ENCODE assay signal across 25 mouse cellular contexts in genomic region chr11:96912682-96913081, GRCm38 (mm10). TPM values are rescaled to one million over a fixed set of nuclear protein-coding genes. Genes with fewer than 3 reads are reported as not detected.
DNase-seq lines count a peak whose midpoint lies in the region; ATAC-seq and TF ChIP-seq lines count a peak whose summit lies in the region.
"Had no signal": no experiment of that assay in that cellular context is flagged by ENCODE, and none has a peak within 500 bp of the region (broad histone marks: within the 10 kb centered on the region; RNA-seq: fewer than 3 reads in every experiment).

No protein-coding gene starts in this region.

- H3K27ac ChIP-seq in forebrain, embryonic 12.5 days = no peak overlapping the region
- H3K27ac ChIP-seq in forebrain, embryonic 10.5 days = no peak overlapping the region
- H3K27ac ChIP-seq in thymus, adult 2 months (ENCODE audit: control insufficient read depth, insufficient read depth, low read length) = peak overlapping the region; percentile 80
- H3K27ac ChIP-seq in liver, embryonic 11.5 days (ENCODE audit: low read depth, low read length) = no peak overlapping the region
- H3K27ac ChIP-seq in hindbrain, embryonic 14.5 days = no peak overlapping the region
- H3K27ac ChIP-seq: hindbrain, embryonic 15.5 days; kidney, postnatal 0 days; limb, embryonic 15.5 days; neural tube, embryonic 13.5 days had no signal

- peaks cover 37% of the 10 kb centered on the region for H3K4me1 ChIP-seq in forebrain, embryonic 12.5 days
- peaks cover 49% of the 10 kb centered on the region for H3K4me1 ChIP-seq in forebrain, embryonic 10.5 days
- peaks cover 31% of the 10 kb centered on the region for H3K4me1 ChIP-seq in thymus, adult 2 months (replicated peaks; ENCODE audit: control insufficient read depth, insufficient read depth, low read length)
- H3K4me1 ChIP-seq in liver, embryonic 11.5 days (replicated peaks; ENCODE audit: control insufficient read depth, insufficient read depth, low read length) = peaks cover 19% of the 10 kb centered on the region
- H3K4me1 ChIP-seq in hindbrain, embryonic 14.5 days (replicated peaks; ENCODE audit: control insufficient read depth, insufficient read depth, low read length) = peaks cover 15% of the 10 kb centered on the region

- WGBS in forebrain, embryonic 12.5 days = 83% methylated on average over 11 of the region's 11 CpGs
- WGBS in forebrain, embryonic 10.5 days = 91% methylated on average over 11 of the region's 11 CpGs
- WGBS in thymus, adult 2 months = 21% methylated on average over 11 of the region's 11 CpGs
- 76% methylated on average over 11 of the region's 11 CpGs for WGBS in liver, embryonic 11.5 days
- WGBS in hindbrain, embryonic 14.5 days = 93% methylated on average over 11 of the region's 11 CpGs

- no peak overlapping the region for H3K4me2 ChIP-seq in forebrain, embryonic 12.5 days
- H3K4me2 ChIP-seq in liver, embryonic 11.5 days = no peak overlapping the region
- no peak overlapping the region for H3K4me2 ChIP-seq in hindbrain, embryonic 14.5 days (replicated peaks)
- H3K4me2 ChIP-seq: heart, embryonic 12.5 days; hindbrain, embryonic 15.5 days; limb, embryonic 15.5 days; neural tube, embryonic 13.5 days had no signal

- H3K27me3 ChIP-seq in forebrain, embryonic 12.5 days = peaks cover 4% of the 10 kb centered on the region; the same call in 1 of the 2 replicates
- peaks cover 5% of the 10 kb centered on the region; the same call in 1 of the 2 replicates for H3K27me3 ChIP-seq in forebrain, embryonic 10.5 days (ENCODE audit: poor library complexity, severe bottlenecking)
- no peaks in the 10 kb centered on the region for H3K27me3 ChIP-seq in thymus, adult 2 months (ENCODE audit: control insufficient read depth, insufficient read depth, low read length)
- H3K27me3 ChIP-seq in liver, embryonic 11.5 days (replicated peaks; ENCODE audit: control insufficient read depth, insufficient read depth, low read length) = no peaks in the 10 kb centered on the region
- no peaks in the 10 kb centered on the region for H3K27me3 ChIP-seq in hindbrain, embryonic 14.5 days (ENCODE audit: control insufficient read depth, insufficient read depth, low read length)
- H3K27me3 ChIP-seq: hindbrain, embryonic 15.5 days; limb, embryonic 15.5 days; neural tube, embryonic 13.5 days; Patski had no signal

- H3K36me3 ChIP-seq in forebrain, embryonic 12.5 days (replicated peaks) = peaks cover 42% of the 10 kb centered on the region
- H3K36me3 ChIP-seq in forebrain, embryonic 10.5 days (replicated peaks) = peaks cover 58% of the 10 kb centered on the region
- H3K36me3 ChIP-seq in thymus, adult 2 months (ENCODE audit: control insufficient read depth, insufficient read depth, low read length) = 0 out of 2 replicates have a peak, but pooled peaks cover 11% of the 10 kb centered on the region
- H3K36me3 ChIP-seq in liver, embryonic 11.5 days (ENCODE audit: control insufficient read depth, insufficient read depth, low read length) = peaks cover 8% of the 10 kb centered on the region; the same call in 1 of the 2 replicates
- H3K36me3 ChIP-seq in hindbrain, embryonic 14.5 days (replicated peaks; ENCODE audit: control insufficient read depth, insufficient read depth) = peaks cover 37% of the 10 kb centered on the region

- TF ChIP-seq CTCF in thymus, adult 2 months (IDR thresholded peaks at IDR 0.05; ENCODE audit: borderline replicate concordance, control insufficient read depth, extremely low read depth, insufficient read depth, low read length, poor library complexity) = no peak

- ATAC-seq in forebrain, embryonic 12.5 days (ENCODE audit: low FRiP score) = no peak
- peak; percentile 18 for ATAC-seq in activated CD4-positive, CD25-positive, alpha-beta regulatory T cell, adult 4 months
- no peak for ATAC-seq in liver, embryonic 11.5 days (replicated peaks; ENCODE audit: low FRiP score)
- no peak for ATAC-seq in monocyte, adult 5-6 weeks (replicated peaks; ENCODE audit: insufficient number of reproducible peaks, low FRiP score, low TSS enrichment, poor library complexity, severe bottlenecking)
- no peak for ATAC-seq in hindbrain, embryonic 14.5 days (ENCODE audit: low FRiP score)
- ATAC-seq: forebrain, postnatal 0 days; intestine, postnatal 0 days; Patski had no signal

- TF ChIP-seq POLR2A in thymus, adult 2 months (IDR thresholded peaks at IDR 0.05; ENCODE audit: control insufficient read depth, extremely low read depth, insufficient read depth, low read length, poor library complexity) = no peak

- no peaks in the 10 kb centered on the region for H3K9me3 ChIP-seq in forebrain, embryonic 12.5 days
- no peaks in the 10 kb centered on the region for H3K9me3 ChIP-seq in forebrain, embryonic 10.5 days
- no peaks in the 10 kb centered on the region for H3K9me3 ChIP-seq in liver, embryonic 11.5 days (ENCODE audit: control insufficient read depth, low read length)
- no peaks in the 10 kb centered on the region for H3K9me3 ChIP-seq in hindbrain, embryonic 14.5 days (ENCODE audit: control insufficient read depth, low read length)
- H3K9me3 ChIP-seq: heart, embryonic 12.5 days; hindbrain, embryonic 15.5 days; limb, embryonic 15.5 days; neural tube, embryonic 13.5 days had no signal

- no peak overlapping the region for H3K4me3 ChIP-seq in forebrain, embryonic 12.5 days (replicated peaks)
- H3K4me3 ChIP-seq in forebrain, embryonic 10.5 days = no peak overlapping the region
- no peak overlapping the region for H3K4me3 ChIP-seq in thymus, adult 2 months (ENCODE audit: control insufficient read depth, insufficient read depth, low read length)
- H3K4me3 ChIP-seq in liver, embryonic 11.5 days (ENCODE audit: low read depth, low read length) = no peak overlapping the region
- no peak overlapping the region for H3K4me3 ChIP-seq in hindbrain, embryonic 14.5 days (replicated peaks; ENCODE audit: low read length)
- H3K4me3 ChIP-seq: heart, embryonic 12.5 days; hindbrain, embryonic 15.5 days; limb, embryonic 15.5 days; neural tube, embryonic 13.5 days had no signal

- H3K9ac ChIP-seq in forebrain, embryonic 12.5 days = 0 out of 2 replicates have a peak overlapping the region, but pooled peaks have one; percentile 22
- H3K9ac ChIP-seq in liver, embryonic 11.5 days (ENCODE audit: low read depth, low read length) = no peak overlapping the region
- H3K9ac ChIP-seq in hindbrain, embryonic 14.5 days = no peak overlapping the region
- H3K9ac ChIP-seq: forebrain, postnatal 0 days; heart, embryonic 12.5 days; hindbrain, embryonic 15.5 days; limb, embryonic 15.5 days; neural tube, embryonic 13.5 days had no signal

- no peak for DNase-seq in forebrain, embryonic 10.5 days (ENCODE audit: extremely low spot score, low spot score)
- DNase-seq in CD4-positive helper T cell, adult 2 months (ENCODE audit: low read depth, low spot score) = peak; percentile 75
- peak; percentile 60 for DNase-seq in thymus, adult 2 months
- DNase-seq in liver, embryonic 11.5 days (ENCODE audit: low spot score) = no peak
- no peak for DNase-seq in hindbrain, embryonic 14.5 days (ENCODE audit: low spot score)
- DNase-seq: adrenal gland, postnatal 25 days; cerebellum, adult 11-12 months; cerebellum, postnatal 25 days; forebrain, postnatal 0 days; lung, postnatal 10 days; right cerebral cortex, adult 18-20 months had no signal

RNA-seq across cellular contexts. Expression of gene Cdk5rap3, which starts 3.6 kb away (rescaled TPM):
- polyA plus RNA-seq in forebrain, embryonic 12.5 days (2016; fragmentation: Nextera tagmentation; extraction: Ambion mirVana) = 102 and 106 TPM in 2 replicates
- 107 and 111 TPM in 2 replicates for polyA plus RNA-seq in forebrain, embryonic 10.5 days (2016; fragmentation: Nextera tagmentation; extraction: Ambion mirVana)
- polyA plus RNA-seq in activated CD4-positive, CD25-positive, alpha-beta regulatory T cell, adult 4 months (2017; shearing (Covaris generic)) = 10 to 100 TPM; 86.7 to 92.1 TPM
- polyA plus RNA-seq in thymus, adult 2 months (2012; rRNA removed) = 94.2 and 95.5 TPM in 2 replicates
- polyA plus RNA-seq in liver, embryonic 11.5 days (2014; fragmentation: Nextera tagmentation; extraction: Ambion mirVana) = 69.6 and 71.3 TPM in 2 replicates
- total RNA-seq in monocyte, adult 5-6 weeks (2017) = 38.4 to 51.0 TPM (median 44.6 TPM) in 3 replicates
- polyA plus RNA-seq in hindbrain, embryonic 14.5 days (2014; fragmentation: Nextera tagmentation; extraction: Ambion mirVana) = 74.0 and 77.8 TPM in 2 replicates

RNA-seq across cellular contexts. Expression of gene Prr15l, which starts 15.2 kb away (rescaled TPM):
- 0.58 and 0.60 TPM in 2 replicates for polyA plus RNA-seq in forebrain, embryonic 12.5 days (2016; fragmentation: Nextera tagmentation; extraction: Ambion mirVana)
- 0.36 and 0.40 TPM in 2 replicates for polyA plus RNA-seq in forebrain, embryonic 10.5 days (2016; fragmentation: Nextera tagmentation; extraction: Ambion mirVana)
- under 1 TPM in 1 of 2 experiments, not detected in 1; 0.15 TPM for polyA plus RNA-seq in activated CD4-positive, CD25-positive, alpha-beta regulatory T cell, adult 4 months (2017; shearing (Covaris generic))
- polyA plus RNA-seq in thymus, adult 2 months (2012; rRNA removed) = 0.98 and 1.3 TPM in 2 replicates
- polyA plus RNA-seq in liver, embryonic 11.5 days (2014; fragmentation: Nextera tagmentation; extraction: Ambion mirVana) = 1.8 and 2.2 TPM in 2 replicates
- total RNA-seq in monocyte, adult 5-6 weeks (2017) = 0.29 TPM in 1 of 3 replicates, not detected in the others
- polyA plus RNA-seq in hindbrain, embryonic 14.5 days (2014; fragmentation: Nextera tagmentation; extraction: Ambion mirVana) = 0.16 TPM in 2 replicates
- total RNA-seq: forebrain, postnatal 0 days; gastrocnemius, adult 18-20 months; gastrocnemius, postnatal 4 days; layer of hippocampus, adult 18-20 months; left cerebral cortex, postnatal 36 days had no signal
- polyA plus RNA-seq: neural tube, embryonic 13.5 days had no signal

RNA-seq across cellular contexts. Expression of gene Pnpo, which starts 31.1 kb away (rescaled TPM):
- polyA plus RNA-seq in forebrain, embryonic 12.5 days (2016; fragmentation: Nextera tagmentation; extraction: Ambion mirVana) = 17.2 and 17.4 TPM in 2 replicates
- polyA plus RNA-seq in forebrain, embryonic 10.5 days (2016; fragmentation: Nextera tagmentation; extraction: Ambion mirVana) = 36.8 and 40.7 TPM in 2 replicates
- polyA plus RNA-seq in activated CD4-positive, CD25-positive, alpha-beta regulatory T cell, adult 4 months (2017; shearing (Covaris generic)) = 10 to 100 TPM; 25.6 to 33.4 TPM
- polyA plus RNA-seq in thymus, adult 2 months (2012; rRNA removed) = 22.5 and 25.7 TPM in 2 replicates
- polyA plus RNA-seq in liver, embryonic 11.5 days (2014; fragmentation: Nextera tagmentation; extraction: Ambion mirVana) = 206 and 226 TPM in 2 replicates
- 18.3 to 23.7 TPM (median 20.6 TPM) in 3 replicates for total RNA-seq in monocyte, adult 5-6 weeks (2017)
- 27.5 and 28.9 TPM in 2 replicates for polyA plus RNA-seq in hindbrain, embryonic 14.5 days (2014; fragmentation: Nextera tagmentation; extraction: Ambion mirVana)

Comparison
In these comparisons a context has a peak if more than half of its experiments do, and no peak if none do; other contexts are left out.
1. DNase-seq: peak in CD4-positive helper T cell, adult 2 months (single experiment) and thymus, adult 2 months (single experiment); none in forebrain, embryonic 10.5 days (single experiment), liver, embryonic 11.5 days (single experiment) and hindbrain, embryonic 14.5 days (single experiment).